Mouse (Mus musculus): ENCODE results near the gene Pkn2.

The Pkn2 gene

DNA sequence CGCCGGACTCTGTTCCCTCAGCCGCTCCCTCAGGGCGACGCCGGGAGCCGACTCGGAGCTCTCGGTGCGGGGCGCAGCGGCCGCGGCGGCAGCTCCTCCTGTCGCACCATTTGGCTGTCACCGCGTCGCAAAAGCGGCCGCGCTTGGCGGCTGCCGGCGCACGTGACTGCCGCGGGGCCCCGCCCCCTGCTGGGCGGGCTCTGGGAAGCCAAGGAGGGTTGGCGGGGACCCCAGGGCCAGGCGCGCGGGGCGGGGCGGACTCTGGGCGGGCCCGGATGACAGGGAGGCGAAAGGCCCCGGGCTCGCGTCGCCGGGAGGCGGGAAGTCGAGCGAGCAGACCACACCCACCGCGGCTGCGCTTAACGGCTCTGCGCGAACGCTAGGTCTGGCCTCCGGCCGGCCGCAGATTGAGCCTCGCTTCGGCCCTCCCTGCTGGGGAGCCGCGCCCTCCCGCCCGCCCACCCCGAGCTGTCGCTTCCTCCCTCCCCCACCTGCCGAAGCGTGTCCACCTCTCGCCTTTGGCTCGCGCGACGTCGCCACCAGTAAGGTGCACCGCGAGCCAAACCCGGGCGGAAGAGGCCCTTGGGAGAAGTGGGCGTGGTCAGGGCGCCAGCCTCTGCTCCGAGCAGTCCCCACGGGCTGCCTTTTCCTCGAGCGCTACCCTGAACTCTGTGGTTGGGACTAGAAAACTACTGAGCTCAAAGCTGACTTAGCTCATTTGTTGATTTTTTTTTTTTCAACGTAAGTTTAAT is at the start of gene Pkn2:
TSS of gene Pkn2 (minus strand) at position 133 of the 752 bp plus-strand sequence.
- DNase-seq (ENCODE audit: extremely low read depth, low read depth), result peak; percentile 90

DNA sequence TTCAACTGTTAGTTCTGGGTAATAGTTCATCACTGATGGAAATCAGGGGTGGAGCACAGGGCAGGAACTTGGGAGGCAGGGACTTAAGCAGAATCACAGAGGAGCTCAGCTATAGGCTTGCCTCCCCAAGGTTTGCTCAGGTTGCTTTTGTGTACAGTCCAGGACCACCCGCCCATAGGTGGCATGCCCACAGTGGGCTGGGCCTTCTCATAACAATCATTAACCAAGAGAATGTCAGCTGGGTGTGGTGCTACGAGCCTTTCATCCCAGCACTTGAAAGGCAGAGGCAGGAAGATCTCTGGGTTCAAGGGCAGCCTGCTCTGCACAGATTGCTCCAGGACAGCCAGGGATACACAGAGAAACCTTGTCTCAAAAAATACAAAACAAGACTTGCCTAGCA is 48.1 kb upstream of the Pkn2 start:
- no peak for DNase-seq (ENCODE audit: extremely low read depth, low read depth)

DNA sequence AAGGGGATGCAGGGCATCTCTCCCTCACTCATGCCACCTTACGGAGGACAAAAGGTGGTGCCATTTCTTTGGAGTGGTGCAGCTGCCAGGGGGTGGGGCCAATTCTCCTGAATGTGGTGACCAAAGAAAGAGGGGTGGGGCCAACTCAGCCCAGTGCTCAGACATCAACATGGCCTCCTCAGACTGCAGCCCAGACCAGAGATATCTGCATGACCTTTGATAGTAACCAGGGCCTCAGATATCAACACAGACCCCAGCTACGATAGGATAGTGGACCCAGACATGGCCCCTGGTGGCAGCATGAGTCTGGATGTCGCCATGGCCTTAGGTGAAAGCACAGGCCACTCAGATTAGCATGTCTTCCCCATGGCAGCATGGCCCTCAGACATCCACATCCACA is 45.5 kb upstream of the Pkn2 start:
- DNase-seq (ENCODE audit: extremely low read depth, low read depth), result no peak

DNA sequence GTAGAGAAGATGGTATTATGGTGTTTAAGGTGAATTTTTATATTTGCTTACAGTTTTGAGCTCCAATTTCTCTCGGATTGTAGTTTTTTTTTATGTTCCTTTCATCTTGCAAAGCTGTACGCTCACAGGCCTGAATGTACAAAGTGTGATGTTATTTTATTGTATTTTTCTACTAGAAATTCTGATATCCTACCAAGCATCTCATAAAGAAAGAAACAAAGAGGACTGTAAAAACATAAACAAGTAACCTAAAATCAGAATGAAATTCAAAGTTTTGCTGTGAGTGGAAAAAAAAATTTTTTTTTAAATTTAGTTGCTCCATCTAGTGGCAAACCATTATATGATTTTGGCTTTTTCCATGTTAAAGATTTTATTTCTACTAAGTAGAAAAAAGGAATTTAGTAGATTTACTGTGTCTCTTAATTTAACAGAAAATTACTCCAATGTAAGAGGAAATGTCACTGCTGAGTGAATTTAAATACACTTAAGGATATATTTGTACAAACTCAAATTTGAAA is 43.1 kb upstream of the Pkn2 start:
- DNase-seq (ENCODE audit: extremely low read depth, low read depth), result no peak

DNA sequence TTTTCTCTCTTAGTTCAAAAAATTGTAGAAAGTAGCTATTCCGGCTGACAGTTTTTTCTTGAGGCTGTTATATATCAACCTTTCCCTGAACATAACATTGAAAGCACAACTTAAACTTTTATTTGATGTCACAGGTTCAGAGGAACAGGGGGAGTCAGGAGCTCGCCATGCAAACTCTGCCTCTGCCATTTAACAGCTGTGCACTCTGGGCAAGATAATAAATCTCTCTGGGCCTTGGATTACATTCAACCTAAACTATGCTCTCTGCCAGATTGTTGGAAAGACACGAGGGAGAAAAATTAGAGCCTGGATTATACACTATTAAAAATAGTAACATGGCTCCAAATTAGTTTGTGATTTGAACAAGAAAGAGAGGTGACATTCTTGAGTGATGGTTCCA is 37.3 kb upstream of the Pkn2 start:
- no peak for DNase-seq (ENCODE audit: extremely low read depth, low read depth)

DNA sequence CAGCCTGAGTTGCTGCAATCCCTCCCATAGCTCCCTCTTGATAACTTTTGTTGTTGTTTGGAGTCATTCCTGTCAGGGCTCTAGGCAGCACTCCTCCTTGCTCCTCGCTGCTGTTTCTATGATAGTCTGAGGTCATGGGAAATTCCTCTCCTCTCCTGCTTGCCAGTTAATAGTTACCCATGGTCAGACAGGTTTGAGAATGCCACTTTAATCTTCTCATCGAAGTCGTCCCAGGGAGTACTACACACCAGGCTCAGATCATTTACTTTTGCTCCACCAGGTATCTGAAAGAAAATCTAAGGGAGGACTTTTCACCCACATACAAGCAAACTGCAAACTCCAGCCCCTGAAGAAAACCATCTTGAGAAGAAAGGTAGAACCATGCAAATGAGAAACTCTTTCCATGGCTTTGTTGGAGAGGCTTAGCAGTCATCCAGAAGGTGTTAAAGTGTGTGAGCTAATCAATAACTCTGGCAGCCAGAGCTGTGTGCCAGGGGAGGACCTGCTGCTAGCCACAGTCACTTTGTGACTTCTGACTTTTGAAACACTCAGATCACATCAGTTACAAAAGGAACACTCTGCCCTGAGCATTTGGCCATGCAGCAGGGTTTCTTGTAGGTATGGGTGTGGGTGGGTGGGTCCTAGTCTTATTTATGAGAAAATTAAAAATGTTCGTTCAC is 36.1 kb upstream of the Pkn2 start:
- no peak for DNase-seq (ENCODE audit: extremely low read depth, low read depth)

DNA sequence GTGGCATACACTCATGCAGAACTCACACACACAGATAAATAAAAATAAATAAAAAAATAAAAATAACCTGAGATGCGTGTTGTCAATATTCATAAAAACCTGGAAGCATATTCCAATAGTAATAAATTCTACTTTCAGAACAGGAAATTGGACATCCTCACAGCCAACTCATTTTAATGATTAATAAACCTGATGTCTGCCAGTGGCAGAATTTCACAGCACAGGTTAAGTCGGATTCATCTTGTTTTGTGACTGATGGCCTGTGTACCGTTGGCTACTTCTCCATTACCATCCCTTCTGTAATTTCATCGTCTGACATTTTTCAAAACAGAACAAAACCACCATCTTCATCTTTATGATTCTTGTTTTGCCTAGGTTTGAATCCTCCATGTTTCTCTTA is 35.4 kb upstream of the Pkn2 start:
- no peak for DNase-seq (ENCODE audit: extremely low read depth, low read depth)

DNA sequence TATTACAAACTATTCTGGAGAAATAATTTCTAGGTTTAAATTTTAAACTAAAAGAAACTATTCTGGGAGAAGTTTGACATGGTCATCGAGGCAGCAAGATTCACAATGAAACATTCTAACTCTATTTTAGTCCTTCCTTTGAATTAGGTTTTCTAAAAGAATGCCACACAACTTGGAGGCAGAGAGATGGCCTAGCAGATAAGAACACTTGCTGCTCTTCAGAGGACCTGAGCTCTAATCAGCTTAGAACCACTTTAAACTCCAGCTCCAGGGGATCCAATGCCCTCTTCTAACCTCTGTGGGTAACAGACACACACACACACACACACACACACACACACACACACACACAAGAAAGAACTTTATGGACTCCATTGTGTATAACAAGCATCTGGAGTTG is 31.5 kb upstream of the Pkn2 start:
- DNase-seq (ENCODE audit: extremely low read depth, low read depth), result no peak

DNA sequence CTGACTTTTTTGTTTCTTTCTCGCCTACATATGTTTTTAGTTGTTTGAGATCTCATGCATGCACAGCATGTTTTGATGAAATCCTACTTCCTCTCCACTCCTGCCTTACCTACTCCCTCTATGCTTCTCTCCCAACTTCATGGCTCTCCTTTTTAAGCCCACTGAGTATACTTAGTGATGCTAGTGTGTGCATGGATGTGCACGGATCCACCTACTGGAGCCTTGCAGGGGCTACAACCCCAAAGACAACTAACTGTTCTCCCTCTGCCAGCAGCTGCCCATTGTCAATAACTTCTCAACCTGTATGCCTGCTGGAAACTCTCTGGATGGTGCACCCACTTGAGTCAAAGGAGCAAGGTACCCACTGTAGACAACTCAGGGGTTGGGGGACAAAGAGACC is 17.9 kb upstream of the Pkn2 start:
- DNase-seq (ENCODE audit: extremely low read depth, low read depth), result no peak

DNA sequence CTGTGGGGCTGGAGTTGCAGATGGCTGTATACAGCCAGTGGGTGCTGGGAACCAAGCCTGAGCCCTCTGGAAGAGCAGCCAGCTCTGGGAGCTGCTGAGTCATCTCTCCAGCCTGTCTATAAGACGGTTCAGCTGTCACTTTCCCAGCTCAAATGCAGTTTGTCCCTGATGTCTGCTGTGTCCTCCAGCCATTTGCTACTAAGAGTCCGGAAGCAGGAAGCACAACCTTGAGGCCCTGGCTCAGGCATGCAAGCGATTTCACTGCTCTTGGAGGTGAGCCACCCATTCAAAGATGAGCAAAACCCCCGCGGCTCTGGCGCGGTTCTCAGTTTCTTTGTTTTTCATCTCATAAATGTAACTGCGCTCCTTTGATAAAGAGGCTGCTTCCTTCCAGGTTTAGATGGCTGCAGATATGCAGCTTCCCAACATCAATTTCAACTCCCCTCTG is 17.2 kb upstream of the Pkn2 start:
- DNase-seq (ENCODE audit: extremely low read depth, low read depth), result peak; percentile 72

DNA sequence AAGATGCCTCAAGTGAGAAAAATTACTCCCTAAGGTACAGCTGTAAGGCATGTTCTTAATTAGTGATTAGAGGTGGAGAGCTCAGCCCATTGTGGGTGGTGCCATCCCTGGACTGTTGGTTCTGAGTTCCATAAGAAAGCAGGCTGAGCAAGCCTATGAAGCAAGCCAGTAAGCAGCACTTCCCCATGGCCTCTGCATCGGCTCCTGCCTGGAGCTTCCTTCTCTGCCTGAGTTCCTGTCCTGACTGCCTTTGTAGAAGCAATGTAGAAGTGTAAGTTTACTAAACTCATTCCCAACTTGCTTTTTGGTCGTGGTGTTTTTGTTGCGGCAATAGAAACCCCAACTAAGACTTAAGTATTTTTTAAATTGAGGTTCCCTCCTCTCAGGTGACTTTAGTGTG is 8.6 kb upstream of the Pkn2 start:
- DNase-seq (ENCODE audit: extremely low read depth, low read depth), result no peak

DNA sequence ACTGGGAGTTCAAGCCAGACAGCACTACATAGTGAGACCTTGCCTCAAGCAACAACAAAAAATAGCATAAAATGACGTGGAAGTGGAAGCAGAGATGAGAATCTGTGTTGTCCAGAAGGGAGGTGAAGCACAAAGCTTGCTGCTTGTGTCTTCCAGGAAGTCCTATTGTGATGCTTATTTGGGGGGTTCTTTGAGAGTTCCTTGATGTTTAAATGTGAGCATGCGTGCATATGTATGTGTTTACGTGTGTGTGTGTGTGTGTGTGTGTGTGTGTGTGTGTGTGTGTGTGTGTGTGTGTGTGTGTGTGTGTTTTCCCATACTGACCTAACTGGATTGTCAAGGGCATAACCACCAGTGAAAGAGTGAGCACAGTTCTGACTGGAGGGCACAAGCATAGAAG is 5.2 kb upstream of the Pkn2 start:
- no peak for DNase-seq (ENCODE audit: extremely low read depth, low read depth)

DNA sequence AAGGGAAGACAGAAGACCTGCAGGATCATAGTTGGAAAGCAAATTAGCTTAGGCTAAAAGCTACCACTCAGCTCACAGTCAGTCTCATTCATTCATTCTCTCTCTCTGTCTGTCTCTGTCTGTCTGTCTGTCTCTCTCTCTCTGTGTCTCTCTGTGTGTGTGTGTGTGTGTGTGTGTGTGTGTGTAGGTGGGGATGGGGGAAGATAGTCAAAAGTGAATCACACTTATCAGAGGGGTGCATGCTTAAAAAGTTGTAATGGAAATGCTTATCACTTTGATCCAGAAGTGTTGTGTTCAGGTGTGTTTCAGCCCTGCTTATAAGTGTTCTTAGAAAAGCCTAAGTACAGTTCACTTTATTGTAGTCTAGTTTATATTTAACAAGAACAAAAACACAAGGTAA is 2.8 kb upstream of the Pkn2 start:
- DNase-seq (ENCODE audit: extremely low read depth, low read depth), result peak; percentile 47

DNA sequence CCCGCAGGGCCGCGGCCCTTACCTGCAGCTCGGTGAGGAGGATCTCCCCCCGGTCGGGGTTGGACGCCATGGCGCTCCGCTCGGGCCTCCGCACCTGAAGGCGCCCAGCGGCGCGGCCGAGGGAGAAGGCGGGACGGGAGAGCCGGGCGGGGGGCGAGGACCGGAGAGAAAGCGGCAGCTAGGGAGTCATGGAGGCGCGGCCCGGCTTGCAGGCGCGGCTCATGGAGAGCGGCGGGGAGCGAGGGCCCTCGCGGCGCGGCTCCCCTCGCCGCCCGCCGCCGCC is 274 bp downstream of the Pkn2 start:
- no peak for DNase-seq (ENCODE audit: extremely low read depth, low read depth)

DNA sequence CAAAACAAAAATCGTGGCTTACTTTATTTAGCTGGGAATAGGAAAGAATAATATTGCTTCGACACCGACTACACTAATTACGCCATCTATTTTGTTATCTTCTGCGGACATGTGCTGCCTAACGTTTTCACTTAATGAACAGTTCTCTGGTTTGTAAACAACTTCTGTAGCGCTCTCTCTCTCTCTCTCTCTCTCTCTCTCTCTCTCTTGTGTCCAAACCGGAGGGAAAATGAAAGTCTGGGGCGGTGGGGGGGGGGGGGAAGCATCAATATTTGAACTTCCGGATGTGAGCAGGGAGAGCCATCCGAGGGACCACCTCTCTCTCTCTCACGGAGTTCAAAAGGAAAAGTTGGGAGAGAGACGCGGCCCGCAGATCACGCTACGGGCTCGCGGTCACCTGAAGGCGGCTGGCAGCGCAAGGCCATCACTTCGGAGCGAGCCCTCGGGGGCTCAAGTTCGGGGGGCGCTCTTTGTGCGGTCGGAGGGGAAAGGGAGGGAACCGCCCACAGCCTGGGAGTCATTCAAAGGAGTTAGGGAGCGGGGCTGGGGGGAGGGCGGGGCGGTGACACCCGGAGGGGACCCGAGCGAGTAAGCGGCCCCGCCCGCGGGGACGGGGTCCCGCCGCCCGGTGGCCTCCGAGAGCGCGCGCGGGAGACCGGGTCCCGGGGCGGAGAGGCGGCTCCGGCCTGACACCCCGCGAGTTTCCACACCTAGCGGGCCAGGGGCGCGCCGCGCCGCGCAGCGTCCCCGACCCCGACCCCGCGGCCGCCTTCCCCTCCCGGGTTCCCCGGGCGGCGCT is 815 bp downstream of the Pkn2 start:
- peak; percentile 65 for DNase-seq (ENCODE audit: extremely low read depth, low read depth)

DNA sequence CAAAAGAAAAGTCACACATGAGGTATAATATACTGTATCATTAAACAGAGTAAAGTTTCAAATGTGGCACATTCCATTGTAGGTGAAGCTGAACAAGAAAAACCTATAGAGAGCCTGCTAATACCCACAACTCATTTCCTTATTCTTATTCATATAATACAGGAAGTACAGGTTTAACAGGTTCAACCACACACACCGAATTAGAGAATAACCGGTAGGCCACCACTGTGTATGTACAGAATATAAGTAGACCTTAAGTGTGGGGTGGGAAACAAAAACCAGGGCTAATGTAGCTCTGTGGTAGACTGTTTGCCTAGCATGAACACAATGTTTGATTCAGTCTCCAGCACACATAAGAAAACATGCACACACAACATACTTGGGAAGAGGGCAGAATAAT is 18.6 kb downstream of the Pkn2 start:
- DNase-seq (ENCODE audit: extremely low read depth, low read depth), result no peak

DNA sequence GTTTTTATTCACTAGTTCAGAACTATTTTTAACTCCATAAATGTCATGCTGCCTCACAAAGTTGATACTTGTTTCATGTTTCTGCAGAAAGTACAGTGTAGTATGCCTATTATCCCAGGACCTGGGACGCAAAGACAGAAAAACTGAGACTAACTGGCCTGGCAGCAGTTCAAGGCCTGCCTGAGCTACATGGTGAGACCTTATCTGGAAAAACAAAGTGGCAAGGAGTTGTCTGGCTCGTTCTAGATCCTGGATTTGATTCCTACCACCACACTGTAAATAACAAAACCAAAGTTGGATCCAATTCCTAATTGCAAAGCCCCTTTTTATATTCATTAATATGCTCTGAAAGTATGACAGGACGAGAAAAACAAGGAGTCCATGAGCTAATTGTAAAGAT is 25.0 kb downstream of the Pkn2 start:
- DNase-seq (ENCODE audit: extremely low read depth, low read depth), result no peak

DNA sequence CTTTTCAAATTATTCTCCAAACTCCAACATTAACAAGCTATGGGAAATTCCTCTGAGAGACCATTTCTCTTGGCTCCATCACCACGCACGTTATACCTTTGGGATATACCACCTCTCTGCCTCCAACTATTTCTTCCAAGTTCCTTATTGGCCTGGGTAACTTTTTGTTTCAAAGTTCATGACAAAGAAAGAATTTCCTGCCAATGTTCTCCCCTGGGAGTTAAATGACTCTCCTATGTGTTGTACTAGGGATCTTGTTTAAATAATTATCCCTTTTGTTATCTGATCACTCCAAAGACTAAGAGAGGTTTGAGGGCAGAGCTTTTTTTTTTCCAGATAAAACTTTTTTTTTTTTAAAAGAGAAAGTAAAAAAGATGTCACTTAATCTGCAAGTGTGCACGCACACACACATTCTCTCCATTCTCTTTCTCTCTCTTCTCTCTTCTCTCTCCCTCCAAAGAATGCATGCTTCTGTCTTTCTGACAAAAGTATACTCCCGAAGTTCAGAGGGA is 25.8 kb downstream of the Pkn2 start:
- no peak for DNase-seq (ENCODE audit: extremely low read depth, low read depth)

DNA sequence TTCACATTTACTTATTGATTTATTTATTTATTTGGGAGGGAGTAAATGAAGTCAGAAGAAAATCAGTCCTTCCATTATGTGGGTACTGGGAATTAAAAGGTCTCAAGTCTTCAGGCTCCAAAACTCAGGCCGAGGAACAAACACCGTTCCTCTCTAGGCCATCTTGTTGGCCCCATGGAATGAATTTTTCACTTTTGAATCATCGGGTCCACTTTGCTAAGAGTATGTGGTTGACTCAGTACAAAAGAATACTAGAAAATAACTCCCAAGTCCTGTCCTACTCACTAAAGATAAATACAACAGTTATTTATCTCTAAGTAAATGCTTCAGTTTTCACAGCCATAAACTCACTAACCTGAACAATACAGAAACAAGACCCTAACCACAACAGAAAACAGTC is 28.9 kb downstream of the Pkn2 start:
- no peak for DNase-seq (ENCODE audit: extremely low read depth, low read depth)

DNA sequence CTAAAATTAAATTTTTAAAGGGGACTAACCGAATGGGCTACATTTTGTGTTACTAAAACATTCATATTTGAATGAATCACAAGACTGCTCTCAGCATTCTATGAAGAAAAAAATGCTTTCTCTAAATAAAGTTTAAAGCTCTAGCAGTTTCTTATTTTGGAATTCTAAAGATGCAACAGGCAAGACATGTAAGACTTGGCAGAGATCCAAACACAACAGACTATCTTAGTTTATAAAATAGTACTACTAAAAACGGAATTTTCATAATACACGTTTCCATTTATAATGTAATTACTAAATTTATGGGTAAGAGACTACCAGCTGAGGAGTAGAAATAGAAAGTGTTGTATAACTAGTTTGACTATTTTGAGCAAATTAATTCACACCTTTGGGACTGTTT is 30.2 kb downstream of the Pkn2 start:
- no peak for DNase-seq (ENCODE audit: extremely low read depth, low read depth)

DNA sequence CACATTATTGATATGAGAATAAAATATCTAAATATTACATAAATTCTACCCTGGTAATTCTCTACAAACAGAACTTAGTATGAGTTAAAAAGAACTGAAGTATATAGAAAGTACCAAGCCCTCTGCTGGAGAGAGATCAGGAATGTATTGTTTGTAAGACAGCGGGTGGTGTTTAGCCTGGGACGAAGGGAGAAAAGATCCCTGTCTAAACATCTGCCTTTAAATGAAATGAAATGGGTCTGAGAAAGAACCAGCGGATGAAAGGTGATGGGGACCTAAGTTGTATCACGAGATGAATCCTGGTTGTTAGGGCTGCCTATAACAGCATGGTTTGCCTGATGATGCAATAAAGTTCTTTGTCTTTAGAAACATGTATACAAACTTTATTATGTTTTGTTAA is 41.8 kb downstream of the Pkn2 start:
- DNase-seq (ENCODE audit: extremely low read depth, low read depth), result no peak

DNA sequence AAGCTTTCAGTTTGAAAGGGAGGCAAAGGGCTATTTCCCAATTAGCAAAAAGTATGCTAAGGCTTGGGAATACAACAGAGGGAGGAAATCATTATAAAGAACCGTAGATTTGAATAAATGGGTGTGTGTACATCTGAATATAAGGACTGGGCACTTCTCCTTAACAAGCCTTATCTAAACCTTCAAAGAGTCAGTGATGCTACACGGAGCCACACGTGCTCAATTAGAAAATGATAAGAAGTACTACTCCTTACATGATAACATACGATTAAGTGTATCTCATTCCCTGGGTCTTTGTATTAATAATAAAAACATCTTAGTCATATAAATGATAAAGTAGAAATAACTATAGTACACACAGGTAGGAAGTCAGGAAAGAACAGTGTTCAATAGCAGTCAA is 47.0 kb downstream of the Pkn2 start:
- DNase-seq (ENCODE audit: extremely low read depth, low read depth), result no peak
